Mouse (Mus musculus) midbrain, embryonic 12.5 days (tissue): ENCODE measurements around the gene Gstp3. TPM values are rescaled to one million over a fixed set of nuclear protein-coding genes. Genes with fewer than 3 reads are reported as not detected.
"Not testable (repeated sequence)": the region's sequence is repeated elsewhere in the genome, so short reads cannot be mapped to it uniquely, and the experiment has no call there.

Source experiments
- ATAC-seq: fragments of 200-750 bp; cut with Nextera tagmentation; 2 replicates; pipeline ENCODE4 v1.8.0; 2017; ENCODE audit warnings: low read depth, moderate TSS enrichment, moderate library complexity; ENCODE audit not compliant: low FRiP score
- H3K27ac ChIP-seq: fragments of 300-500 bp; sonication (generic); replicated peaks from 2 replicates; pipeline ENCODE4 v1.5.1; 2016; ENCODE audit warnings: mild to moderate bottlenecking
- H3K27me3 ChIP-seq: fragments of 300-500 bp; sonication (generic); 2 replicates; pipeline ENCODE4 v1.6.1; 2016; ENCODE audit warnings: mild to moderate bottlenecking
- H3K36me3 ChIP-seq: fragments of 300-500 bp; sonication (generic); 2 replicates; pipeline ENCODE4 v1.6.1; 2016
- H3K4me1 ChIP-seq: fragments of 300-500 bp; sonication (generic); 2 replicates; pipeline ENCODE4 v1.6.1; 2016
- H3K4me2 ChIP-seq: fragments of 300-500 bp; sonication (generic); replicated peaks from 2 replicates; pipeline ENCODE4 v1.6.1; 2016; ENCODE audit warnings: mild to moderate bottlenecking, moderate library complexity
- H3K4me3 ChIP-seq: fragments of 300-500 bp; sonication (generic); 2 replicates; pipeline ENCODE4 v1.5.1; 2016; ENCODE audit warnings: mild to moderate bottlenecking
- H3K9ac ChIP-seq: fragments of 300-500 bp; sonication (generic); replicated peaks from 2 replicates; pipeline ENCODE4 v1.6.1; 2016; ENCODE audit warnings: mild to moderate bottlenecking, moderate library complexity
- H3K9me3 ChIP-seq: fragments of 300-500 bp; sonication (generic); 2 replicates; pipeline ENCODE4 v1.6.1; 2016; ENCODE audit warnings: mild to moderate bottlenecking
- WGBS: fragments of 180-500 bp; shearing (Covaris S2); methylation state at CpG from one replicate; pipeline ENCODE4 v1.1.7; 2016; 5-methylcytosine and 5-hydroxymethylcytosine counted together
- polyA plus RNA-seq: library from polyadenylated mRNA; unstranded; fragments of >200 nt; fragmentation: Nextera tagmentation; extraction: Ambion mirVana; gene quantifications from 2 replicates; pipeline ENCODE4 v1.2.1, GENCODE M21; 2016

Gstp3 gene
- polyA plus RNA-seq, 1 experiment from 2014 or later = not detected

DNA sequence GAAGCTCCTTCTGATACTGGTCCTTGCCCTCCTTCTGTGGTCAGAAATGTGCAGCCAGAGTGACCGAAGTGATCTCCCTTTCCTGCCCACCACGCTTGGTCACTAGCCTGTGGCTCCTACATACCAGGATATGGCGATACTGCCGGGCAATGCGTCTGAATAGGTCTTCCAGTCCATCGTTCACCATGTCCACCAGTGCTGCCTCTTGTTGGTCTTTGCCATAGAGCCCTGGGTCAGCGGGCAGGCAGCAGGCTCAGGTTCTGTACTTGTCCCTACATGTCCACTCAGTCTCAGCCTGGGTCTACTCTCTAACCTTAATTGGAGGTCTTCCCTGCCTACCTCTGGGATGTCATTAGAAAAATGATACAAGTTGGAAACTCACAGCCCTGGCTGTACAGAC lies 1.4 kb downstream of the Gstp3 start:
- WGBS = 93% methylated on average over 7 of the region's 7 CpGs
- no peak overlapping the region for H3K4me2 ChIP-seq
- ATAC-seq = no peak
- H3K4me1 ChIP-seq = no peaks in the 10 kb centered on the region
- H3K4me3 ChIP-seq = no peak overlapping the region
- H3K36me3 ChIP-seq = no peaks in the 10 kb centered on the region
- no peak overlapping the region for H3K27ac ChIP-seq
- no peaks in the 10 kb centered on the region for H3K27me3 ChIP-seq
- no peak overlapping the region for H3K9ac ChIP-seq
- H3K9me3 ChIP-seq = no peaks in the 10 kb centered on the region

DNA sequence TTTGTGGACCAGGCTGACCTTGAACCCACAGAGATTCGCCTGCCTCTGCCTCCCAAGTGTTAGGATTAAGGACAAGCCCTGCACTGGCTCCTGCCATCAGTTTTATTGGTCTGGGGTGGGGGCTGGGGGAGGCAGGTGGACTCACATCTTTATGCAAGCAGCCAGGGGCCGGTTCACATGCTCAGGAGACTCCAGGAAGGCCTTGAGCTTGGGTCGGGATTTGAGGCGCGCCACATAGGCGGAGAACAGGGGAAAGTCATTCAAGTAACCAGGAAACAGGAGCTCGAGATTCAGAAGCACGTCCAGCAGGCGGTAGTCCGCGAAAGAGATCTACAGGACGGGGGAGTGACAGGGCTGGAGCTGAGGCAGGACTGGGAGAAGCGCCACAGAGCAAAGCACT lies 2.0 kb downstream of the Gstp3 start:
- no peaks in the 10 kb centered on the region for H3K36me3 ChIP-seq
- H3K9ac ChIP-seq = no peak overlapping the region
- H3K27ac ChIP-seq = no peak overlapping the region
- WGBS = 79% methylated on average over 13 of the region's 13 CpGs
- H3K4me3 ChIP-seq = no peak overlapping the region
- no peaks in the 10 kb centered on the region for H3K9me3 ChIP-seq
- H3K27me3 ChIP-seq = no peaks in the 10 kb centered on the region
- no peak overlapping the region for H3K4me2 ChIP-seq
- no peaks in the 10 kb centered on the region for H3K4me1 ChIP-seq
- ATAC-seq = no peak

DNA sequence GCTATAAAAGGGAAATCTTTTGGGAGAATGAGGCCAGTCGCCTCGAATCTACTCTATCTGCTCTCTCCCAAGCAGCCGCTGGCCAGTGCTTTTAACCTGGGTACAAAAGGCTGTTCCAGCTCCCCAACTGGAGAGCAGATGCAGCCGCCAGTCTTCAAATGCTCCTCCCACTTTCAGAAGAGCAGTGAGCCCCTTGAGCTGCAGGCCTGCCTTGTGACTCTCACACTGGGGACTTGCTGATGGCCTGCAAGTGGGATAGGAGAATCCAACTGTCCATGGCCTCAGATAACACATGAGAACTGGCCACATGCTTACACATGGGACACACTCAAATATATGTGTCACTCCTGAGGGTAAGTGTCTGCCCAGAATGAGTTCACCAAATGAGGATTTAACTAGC lies 2.6 kb downstream of the Gstp3 start:
- H3K4me3 ChIP-seq = no peak overlapping the region
- H3K27me3 ChIP-seq = no peaks in the 10 kb centered on the region
- H3K36me3 ChIP-seq = no peaks in the 10 kb centered on the region
- WGBS = 41% methylated on average over 4 of the region's 4 CpGs
- H3K4me1 ChIP-seq = no peaks in the 10 kb centered on the region
- H3K9ac ChIP-seq = no peak overlapping the region
- no peaks in the 10 kb centered on the region for H3K9me3 ChIP-seq
- no peak overlapping the region for H3K4me2 ChIP-seq
- H3K27ac ChIP-seq = no peak overlapping the region
- no peak for ATAC-seq

DNA sequence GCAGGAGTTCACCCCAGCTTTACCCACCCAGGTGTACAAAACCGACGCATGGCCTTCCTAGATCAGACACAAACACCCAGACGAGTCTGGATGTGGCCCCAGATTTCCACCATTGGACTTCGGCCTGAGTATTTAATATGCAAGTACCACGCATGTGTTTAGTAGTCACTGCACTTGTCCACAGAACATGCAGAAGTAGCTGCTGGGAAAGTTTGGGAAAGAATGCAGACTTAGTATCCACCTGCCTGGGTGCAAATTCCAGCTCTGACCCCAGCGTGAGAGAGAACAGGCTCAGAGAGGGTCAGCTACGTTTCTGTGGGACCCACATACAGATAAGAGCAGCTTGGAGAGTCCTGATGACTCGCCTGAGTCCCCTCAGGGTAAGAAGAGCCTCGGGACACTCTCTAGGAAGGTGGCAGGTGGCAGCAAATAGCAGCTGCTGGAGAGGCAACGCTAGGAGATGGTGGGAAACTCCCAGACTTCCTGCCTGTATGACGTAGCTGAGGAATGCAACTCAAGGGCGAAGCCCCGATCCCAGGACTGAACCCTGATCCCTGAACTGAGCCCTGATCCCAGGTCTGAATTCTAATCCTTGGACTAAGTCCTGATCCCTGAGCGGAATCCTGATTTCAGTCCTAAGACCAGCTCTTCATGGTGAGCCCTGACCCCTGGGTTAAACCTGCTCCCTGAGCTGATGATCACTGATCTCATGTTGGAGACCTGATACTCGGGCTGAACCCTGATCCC lies 3.2 kb downstream of the Gstp3 start:
- Histone ChIP-seq H3K9me3 (no peaks in the 10 kb centered on the region), H3K4me3 (no peak overlapping the region), H3K4me2 (no peak overlapping the region), H3K36me3 (no peaks in the 10 kb centered on the region), H3K4me1 (no peaks in the 10 kb centered on the region), H3K27ac (no peak overlapping the region), H3K27me3 (no peaks in the 10 kb centered on the region), H3K9ac (no peak overlapping the region)
- 67% methylated on average over 15 of the region's 15 CpGs for WGBS
- no peak for ATAC-seq

DNA sequence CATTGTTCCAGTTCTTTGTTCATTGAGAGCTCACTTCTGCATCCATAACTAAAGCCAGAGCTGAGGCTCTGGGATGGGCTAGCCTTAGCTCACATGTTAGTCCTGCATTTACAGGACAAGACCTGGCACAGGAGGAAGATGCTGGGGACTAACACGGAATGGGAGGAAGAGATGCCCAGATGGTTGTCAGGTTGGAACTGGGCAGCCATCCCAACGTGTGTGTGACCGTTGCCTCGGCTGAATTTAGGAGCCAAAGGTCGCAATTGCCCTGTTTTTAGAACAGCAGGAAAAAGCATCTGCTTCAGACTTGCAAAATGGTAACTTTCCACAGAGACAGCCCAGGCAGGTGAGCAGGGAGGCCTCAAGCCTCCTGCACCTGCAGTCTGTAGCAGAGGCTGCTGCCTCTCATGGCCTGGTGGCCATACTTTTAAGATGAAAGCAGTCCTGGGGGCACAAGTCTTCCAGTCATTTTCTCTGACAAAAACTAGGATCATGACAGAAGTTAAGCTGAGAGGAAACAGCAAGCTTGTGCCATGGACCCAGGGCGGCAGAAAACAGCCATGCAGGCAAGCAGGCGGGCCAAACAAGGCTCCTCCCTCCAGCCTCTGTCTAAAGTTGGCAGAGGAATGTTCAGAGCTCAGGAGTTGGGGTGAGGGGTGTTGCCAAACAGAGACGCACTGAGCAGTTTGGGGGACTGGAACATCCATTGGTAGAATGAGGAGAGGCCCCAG lies 4.0 kb downstream of the Gstp3 start:
- Histone ChIP-seq H3K4me1 (no peaks in the 10 kb centered on the region), H3K27me3 (no peaks in the 10 kb centered on the region), H3K9me3 (no peaks in the 10 kb centered on the region), H3K9ac (no peak overlapping the region), H3K4me2 (no peak overlapping the region), H3K4me3 (no peak overlapping the region), H3K36me3 (no peaks in the 10 kb centered on the region), H3K27ac (no peak overlapping the region)
- WGBS = 73% methylated on average over 8 of the region's 8 CpGs
- no peak for ATAC-seq

DNA sequence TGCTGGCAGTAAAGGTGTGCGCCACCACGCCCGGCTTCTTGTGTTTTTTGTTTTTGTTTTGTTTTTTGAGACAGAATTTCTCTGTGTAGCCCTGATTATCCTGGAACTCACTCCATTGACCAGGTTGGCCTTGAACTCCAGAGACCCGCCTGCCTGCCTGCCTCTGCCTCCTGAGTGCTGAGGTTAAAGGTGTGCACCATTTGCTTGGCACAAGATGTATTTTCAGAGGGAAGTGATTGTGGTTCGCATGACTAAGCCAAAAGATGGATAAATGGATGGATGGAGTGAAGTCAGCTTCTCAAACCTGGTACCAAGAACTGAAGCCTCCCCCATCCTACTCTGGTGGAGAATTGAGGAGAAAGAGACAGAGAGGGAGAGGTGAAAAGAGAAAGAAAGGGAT lies 4.8 kb downstream of the Gstp3 start:
- H3K4me2 ChIP-seq = no peak overlapping the region
- no peaks in the 10 kb centered on the region for H3K27me3 ChIP-seq
- no peak overlapping the region for H3K27ac ChIP-seq
- no peaks in the 10 kb centered on the region for H3K36me3 ChIP-seq
- H3K4me1 ChIP-seq = no peaks in the 10 kb centered on the region
- ATAC-seq = no peak
- H3K4me3 ChIP-seq = no peak overlapping the region
- no peak overlapping the region for H3K9ac ChIP-seq
- WGBS = 84% methylated on average over 5 of the region's 5 CpGs
- H3K9me3 ChIP-seq = no peaks in the 10 kb centered on the region

DNA sequence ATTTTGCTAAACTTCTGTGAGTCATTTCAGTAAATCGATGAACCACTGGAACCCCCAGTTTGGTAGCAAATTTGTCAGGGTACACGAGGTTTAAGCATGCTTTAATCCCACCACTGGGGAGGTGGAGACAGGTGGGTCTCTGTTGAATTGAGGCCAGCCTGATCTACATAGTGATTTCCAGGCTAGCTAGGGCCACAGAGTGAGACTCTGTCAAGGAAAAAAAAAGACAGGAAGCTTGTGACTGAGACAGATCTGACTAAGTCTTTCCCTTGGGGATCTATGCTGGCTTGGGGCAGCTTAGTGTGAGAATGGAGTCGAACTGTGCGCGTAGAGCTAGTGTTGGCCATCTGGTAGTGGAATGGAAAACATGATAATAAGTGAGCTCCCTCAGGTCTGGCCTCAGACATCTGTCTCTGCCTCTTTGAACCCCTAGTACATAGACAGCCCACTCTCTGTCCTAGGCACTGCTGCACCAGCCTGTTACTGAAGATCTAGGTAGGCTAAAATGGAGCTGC lies 6.8 kb downstream of the Gstp3 start:
- Histone ChIP-seq H3K27ac (no peak overlapping the region), H3K27me3 (no peaks in the 10 kb centered on the region), H3K4me2 (no peak overlapping the region), H3K9ac (no peak overlapping the region), H3K4me1 (no peaks in the 10 kb centered on the region), H3K4me3 (no peak overlapping the region), H3K9me3 (no peaks in the 10 kb centered on the region), H3K36me3 (no peaks in the 10 kb centered on the region)
- no peak for ATAC-seq
- WGBS = 84% methylated on average over 5 of the region's 5 CpGs

DNA sequence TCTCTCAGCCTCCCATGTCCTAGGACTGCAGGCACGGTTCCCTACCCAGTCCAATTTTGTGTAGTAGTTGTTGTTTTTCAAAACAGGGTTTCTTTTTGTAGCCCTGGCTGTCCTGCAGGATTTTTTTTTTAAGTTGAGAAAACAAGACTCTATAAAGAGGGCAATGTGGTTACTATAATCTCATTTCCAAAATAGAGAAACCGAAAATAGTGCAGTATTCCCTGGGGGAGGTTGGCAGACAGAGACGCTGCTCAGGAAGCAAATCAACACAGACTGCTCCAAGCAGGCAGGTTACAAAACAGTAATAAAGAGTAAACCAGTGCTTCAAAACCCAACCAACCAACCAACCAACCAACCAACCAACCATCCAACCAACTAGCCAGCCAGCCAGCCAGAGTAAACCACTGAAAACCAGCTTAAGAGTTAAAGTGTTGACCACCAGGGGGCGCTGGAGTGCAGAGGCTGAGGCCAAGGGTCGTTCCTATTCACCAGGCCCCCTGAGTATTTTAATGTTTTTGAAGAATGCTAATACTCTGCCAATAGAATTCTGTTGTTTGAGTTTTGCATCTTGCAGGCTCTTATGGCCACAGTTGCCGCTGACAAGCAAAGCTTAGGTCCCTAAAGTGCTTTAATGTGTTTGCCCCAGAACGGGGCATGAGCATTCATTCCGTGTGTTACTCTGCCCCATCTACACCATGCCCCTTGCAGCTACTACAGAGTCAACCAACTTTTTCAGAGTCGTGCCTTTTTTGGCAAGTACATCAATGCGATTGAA lies 7.4 kb downstream of the Gstp3 start:
- 52% methylated on average over 10 of the region's 10 CpGs for WGBS

DNA sequence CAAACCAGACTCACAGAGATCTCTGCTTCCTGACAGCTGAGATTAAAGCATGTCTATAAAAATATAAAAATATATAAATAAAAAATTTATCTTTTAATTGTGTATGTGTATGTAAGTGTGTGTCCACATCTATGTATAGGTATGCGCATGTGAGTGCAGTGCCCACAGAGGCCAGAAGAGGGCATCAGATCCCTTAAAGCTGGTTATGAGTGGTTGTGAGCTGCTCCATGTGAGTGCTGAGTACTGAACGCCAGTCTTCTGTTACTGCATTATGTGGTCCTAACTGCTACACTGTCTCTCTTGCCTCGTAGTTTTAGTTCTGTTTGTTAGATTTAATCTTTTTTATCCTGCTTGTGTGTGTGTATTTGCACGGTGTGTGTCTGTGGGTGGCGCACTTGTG lies 8.4 kb downstream of the Gstp3 start:
- WGBS = 92% methylated on average over 5 of the region's 5 CpGs

More for the DNA sequence above, 7.4 kb downstream of the Gstp3 start:
- no peak overlapping the region for H3K27ac ChIP-seq
- ATAC-seq = no peak
- no peaks in the 10 kb centered on the region for H3K27me3 ChIP-seq
- no peaks in the 10 kb centered on the region for H3K36me3 ChIP-seq
- H3K4me3 ChIP-seq = no peak overlapping the region
- H3K4me1 ChIP-seq = no peaks in the 10 kb centered on the region
- H3K9me3 ChIP-seq = no peaks in the 10 kb centered on the region
- H3K4me2 ChIP-seq = no peak overlapping the region
- H3K9ac ChIP-seq = no peak overlapping the region

DNA sequence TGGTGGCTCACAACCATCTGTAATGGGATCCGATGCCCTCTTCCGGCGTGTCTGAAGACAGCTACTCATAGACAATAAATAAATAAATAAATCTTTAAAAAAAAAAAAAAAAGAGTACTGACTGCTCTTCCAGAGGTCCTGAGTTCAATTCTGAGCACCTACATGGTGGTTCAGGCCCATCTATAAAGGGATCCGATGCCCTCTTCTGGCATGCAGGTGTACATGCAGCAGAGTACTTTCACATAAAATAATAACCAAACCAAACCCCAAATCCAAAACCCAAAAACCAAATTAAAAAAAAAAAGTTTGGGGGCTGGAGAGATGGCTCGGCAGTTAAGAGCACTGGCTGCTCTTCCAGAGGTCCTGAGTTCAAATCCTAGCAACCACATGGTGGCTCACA lies 10.3 kb downstream of the Gstp3 start:
- 78% methylated on average over 5 of the region's 5 CpGs for WGBS
- ATAC-seq, H3K36me3 ChIP-seq, H3K27ac ChIP-seq, H3K4me1 ChIP-seq, H3K9me3 ChIP-seq, H3K4me3 ChIP-seq, H3K4me2 ChIP-seq, H3K27me3 ChIP-seq, H3K9ac ChIP-seq: not testable (repeated sequence)

More for the DNA sequence above, 8.4 kb downstream of the Gstp3 start:
- Histone ChIP-seq H3K4me1 (no peaks in the 10 kb centered on the region), H3K9ac (no peak overlapping the region), H3K9me3 (no peaks in the 10 kb centered on the region), H3K27me3 (no peaks in the 10 kb centered on the region), H3K36me3 (no peaks in the 10 kb centered on the region), H3K27ac (no peak overlapping the region), H3K4me3 (no peak overlapping the region), H3K4me2 (no peak overlapping the region)
- no peak for ATAC-seq

DNA sequence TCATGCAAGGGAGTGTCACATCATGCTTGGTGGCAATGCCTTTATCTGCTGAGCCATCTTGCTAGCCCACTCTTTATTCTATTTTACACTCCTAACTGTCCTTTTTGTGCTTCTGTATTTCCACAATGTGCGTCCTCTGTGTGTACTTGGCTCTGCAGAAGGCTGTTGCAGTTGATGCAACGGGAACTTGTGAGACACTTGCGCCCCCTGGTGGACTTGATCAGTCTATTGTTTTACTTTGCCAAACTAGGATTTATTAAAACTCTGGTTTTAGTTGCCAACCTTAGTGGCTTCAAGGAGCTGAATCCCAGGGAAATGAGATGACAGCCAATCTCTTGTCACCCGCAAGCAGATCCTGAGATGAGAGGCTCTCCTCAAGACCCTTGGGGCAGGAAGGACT lies 11.5 kb downstream of the Gstp3 start:
- no peak for ATAC-seq
- no peak overlapping the region for H3K27ac ChIP-seq
- H3K9ac ChIP-seq = no peak overlapping the region
- H3K4me3 ChIP-seq = no peak overlapping the region
- no peak overlapping the region for H3K4me2 ChIP-seq
- no peaks in the 10 kb centered on the region for H3K9me3 ChIP-seq
- WGBS = 15% methylated on average over 4 of the region's 4 CpGs
- no peaks in the 10 kb centered on the region for H3K4me1 ChIP-seq
- H3K27me3 ChIP-seq = no peaks in the 10 kb centered on the region
- H3K36me3 ChIP-seq = no peaks in the 10 kb centered on the region

DNA sequence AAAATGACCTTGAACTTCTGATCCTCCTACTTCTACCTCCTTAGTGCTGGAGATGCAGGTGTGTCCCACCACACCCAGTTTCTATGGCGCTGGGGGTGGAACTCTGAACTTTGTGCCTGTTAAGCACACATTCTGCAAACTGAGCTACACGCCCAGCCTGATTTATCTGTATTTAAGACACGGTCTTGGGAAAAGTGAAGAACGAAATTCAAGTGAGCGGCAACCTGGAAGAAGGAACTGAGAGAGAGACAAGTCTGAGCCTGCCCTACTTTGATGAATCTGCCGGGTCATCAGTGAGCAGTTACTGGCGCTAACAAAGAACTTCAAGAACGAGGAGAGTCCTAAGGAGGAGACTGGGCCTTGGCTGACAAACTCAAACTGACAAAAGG lies 12.5 kb downstream of the Gstp3 start:
- no peaks in the 10 kb centered on the region for H3K36me3 ChIP-seq
- no peaks in the 10 kb centered on the region for H3K4me1 ChIP-seq
- no peak overlapping the region for H3K9ac ChIP-seq
- 82% methylated on average over 8 of the region's 8 CpGs for WGBS
- no peak overlapping the region for H3K4me3 ChIP-seq
- ATAC-seq = no peak
- peaks cover 6% of the 10 kb centered on the region; the same call in 1 of the 2 replicates for H3K27me3 ChIP-seq
- no peaks in the 10 kb centered on the region for H3K9me3 ChIP-seq
- no peak overlapping the region for H3K4me2 ChIP-seq
- H3K27ac ChIP-seq = no peak overlapping the region
